Mouse (Mus musculus) heart, embryonic 16.5 days (tissue): ENCODE results near the gene Amz2. TPM values are rescaled to one million over a fixed set of nuclear protein-coding genes. Genes with fewer than 3 reads are reported as not detected.
A peak's percentile ranks its signal among the peaks of the same experiment; 100 is the strongest.

Experiments used
- ATAC-seq: fragments of 200-750 bp; cut with Nextera tagmentation; replicated peaks from 2 replicates; pipeline ENCODE4 v1.8.0; 2017; ENCODE audit warnings: moderate number of reproducible peaks; ENCODE audit not compliant: insufficient read depth, low FRiP score; ENCODE audit errors: extremely low read depth
- H3K27ac ChIP-seq: fragments of 300-500 bp; sonication (generic); 2 replicates; pipeline ENCODE4 v1.5.1; 2014; ENCODE audit warnings: mild to moderate bottlenecking, low read length, control low read depth, moderate library complexity
- H3K27me3 ChIP-seq: fragments of 300-500 bp; sonication (generic); 2 replicates; pipeline ENCODE4 v1.6.1; 2014; ENCODE audit warnings: low read length, mixed read lengths; ENCODE audit not compliant: control insufficient read depth, insufficient read depth
- H3K36me3 ChIP-seq: fragments of 300-500 bp; sonication (generic); 2 replicates; pipeline ENCODE4 v1.6.1; 2014; ENCODE audit not compliant: control insufficient read depth, insufficient read depth
- H3K4me1 ChIP-seq: fragments of 300-500 bp; sonication (generic); 2 replicates; pipeline ENCODE4 v1.6.1; 2014; ENCODE audit warnings: low read length, mixed read lengths; ENCODE audit not compliant: control insufficient read depth, insufficient read depth
- H3K4me2 ChIP-seq: fragments of 300-500 bp; sonication (generic); 2 replicates; pipeline ENCODE4 v1.6.1; 2014; ENCODE audit warnings: low read depth, mild to moderate bottlenecking, control low read depth, low read length
- H3K4me3 ChIP-seq: fragments of 300-500 bp; sonication (generic); 2 replicates; pipeline ENCODE4 v1.5.1; 2014; ENCODE audit warnings: mild to moderate bottlenecking, control low read depth, low read length
- H3K9ac ChIP-seq: fragments of 300-500 bp; sonication (generic); 2 replicates; pipeline ENCODE4 v1.6.1; 2014; ENCODE audit warnings: low read length, control low read depth
- H3K9me3 ChIP-seq: fragments of 300-500 bp; sonication (generic); replicated peaks from 2 replicates; pipeline ENCODE4 v1.6.1; 2016; ENCODE audit warnings: low read length; ENCODE audit not compliant: control insufficient read depth
- WGBS: fragments of 180-500 bp; shearing (Covaris S2); extraction: QIAGEN DNeasy Blood & Tissue Kit; methylation state at CpG from one replicate; pipeline ENCODE4 v1.1.7; 2014; 5-methylcytosine and 5-hydroxymethylcytosine counted together
- polyA plus RNA-seq: library from polyadenylated mRNA; unstranded; fragments of >200 nt; fragmentation: Nextera tagmentation; extraction: Ambion mirVana; gene quantifications from 2 replicates; pipeline ENCODE4 v1.2.1, GENCODE M21; 2015

Gene Amz2
- polyA plus RNA-seq, 1 experiment from 2014 or later: 39.8 TPM

- Histone ChIP-seq H3K27ac (no peak overlapping the region), H3K4me1 (no peaks in the 10 kb centered on the region), H3K27me3 (no peaks in the 10 kb centered on the region), H3K9ac (no peak overlapping the region), H3K4me2 (no peak overlapping the region), H3K9me3 (peaks cover 3% of the 10 kb centered on the region; the same call in 1 of the 2 replicates), H3K36me3 (no peaks in the 10 kb centered on the region), H3K4me3 (no peak overlapping the region)
- ATAC-seq: no peak
- WGBS: 49% methylated on average over 4 of the region's 4 CpGs
Observed at GRCm38 (mm10) chr11:109419461-109419860, 6.3 kb upstream of the Amz2 start.

DNA sequence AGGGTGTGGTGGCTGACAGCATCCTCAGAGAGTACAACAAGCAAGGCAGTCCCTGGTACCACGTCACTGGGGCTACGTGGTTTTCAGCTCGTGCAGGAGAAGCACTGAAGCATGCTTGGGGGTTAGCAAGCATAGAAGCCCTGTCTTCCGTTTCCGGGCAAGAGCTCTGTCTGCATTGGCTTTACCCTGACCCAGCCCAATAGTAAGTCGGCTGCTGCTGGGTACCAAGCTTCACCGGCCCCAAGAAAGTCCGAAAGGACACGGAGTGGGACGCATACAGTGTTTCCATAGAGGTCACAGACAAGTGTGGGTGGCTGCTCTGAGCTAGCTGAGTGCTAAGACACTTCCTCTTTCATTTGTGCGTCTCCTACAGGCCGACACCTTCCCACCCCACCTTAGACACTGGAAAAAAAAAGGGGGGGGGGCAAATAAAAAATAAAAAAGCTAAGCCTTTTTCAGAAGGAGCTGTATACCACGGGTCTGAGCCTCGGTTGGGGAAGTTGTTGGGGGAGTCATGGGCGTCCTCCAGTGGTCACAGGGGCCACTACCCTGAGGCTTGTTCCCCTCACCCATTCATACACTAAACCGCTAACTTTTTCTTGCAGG lies 5.7 kb upstream of the Amz2 start:
- WGBS: 41% methylated on average over 16 of the region's 16 CpGs
- peak; percentile 38; the same call in 1 of the 2 replicates for ATAC-seq
- Histone ChIP-seq H3K4me2 (peak overlapping the region; percentile 31), H3K4me3 (no peak overlapping the region), H3K27ac (no peak overlapping the region), H3K4me1 (no peaks in the 10 kb centered on the region), H3K36me3 (no peaks in the 10 kb centered on the region), H3K27me3 (no peaks in the 10 kb centered on the region), H3K9ac (no peak overlapping the region), H3K9me3 (peaks cover 3% of the 10 kb centered on the region; the same call in 1 of the 2 replicates)

- no peaks in the 10 kb centered on the region for H3K4me1 ChIP-seq
- no peaks in the 10 kb centered on the region for H3K27me3 ChIP-seq
- 77% methylated on average over 14 of the region's 14 CpGs for WGBS
- H3K4me3 ChIP-seq: no peak overlapping the region
- peaks cover 3% of the 10 kb centered on the region; the same call in 1 of the 2 replicates for H3K9me3 ChIP-seq
- ATAC-seq: no peak
- no peak overlapping the region for H3K27ac ChIP-seq
- no peaks in the 10 kb centered on the region for H3K36me3 ChIP-seq
- H3K9ac ChIP-seq: no peak overlapping the region
- peak overlapping the region; percentile 31 for H3K4me2 ChIP-seq
Observed at GRCm38 (mm10) chr11:109420567-109420962, 5.2 kb upstream of the Amz2 start.

- no peaks in the 10 kb centered on the region for H3K27me3 ChIP-seq
- no peaks in the 10 kb centered on the region for H3K4me1 ChIP-seq
- no peak overlapping the region for H3K27ac ChIP-seq
- WGBS: 80% methylated on average over 5 of the region's 5 CpGs
- no peaks in the 10 kb centered on the region for H3K36me3 ChIP-seq
- no peak overlapping the region for H3K4me2 ChIP-seq
- peaks cover 3% of the 10 kb centered on the region; the same call in 1 of the 2 replicates for H3K9me3 ChIP-seq
- ATAC-seq: no peak
- no peak overlapping the region for H3K9ac ChIP-seq
- H3K4me3 ChIP-seq: no peak overlapping the region
Observed at GRCm38 (mm10) chr11:109421205-109421604, 4.5 kb upstream of the Amz2 start.

GRCm38 (mm10) chr11:109422263-109422662 lies 3.5 kb upstream of the Amz2 start:
- Histone ChIP-seq H3K36me3 (no peaks in the 10 kb centered on the region), H3K9me3 (peaks cover 3% of the 10 kb centered on the region; the same call in 1 of the 2 replicates), H3K9ac (no peak overlapping the region), H3K27me3 (no peaks in the 10 kb centered on the region), H3K4me1 (peaks cover 8% of the 10 kb centered on the region), H3K4me2 (no peak overlapping the region), H3K27ac (no peak overlapping the region), H3K4me3 (no peak overlapping the region)
- WGBS: 98% methylated on average over 4 of the region's 4 CpGs
- ATAC-seq: no peak

DNA sequence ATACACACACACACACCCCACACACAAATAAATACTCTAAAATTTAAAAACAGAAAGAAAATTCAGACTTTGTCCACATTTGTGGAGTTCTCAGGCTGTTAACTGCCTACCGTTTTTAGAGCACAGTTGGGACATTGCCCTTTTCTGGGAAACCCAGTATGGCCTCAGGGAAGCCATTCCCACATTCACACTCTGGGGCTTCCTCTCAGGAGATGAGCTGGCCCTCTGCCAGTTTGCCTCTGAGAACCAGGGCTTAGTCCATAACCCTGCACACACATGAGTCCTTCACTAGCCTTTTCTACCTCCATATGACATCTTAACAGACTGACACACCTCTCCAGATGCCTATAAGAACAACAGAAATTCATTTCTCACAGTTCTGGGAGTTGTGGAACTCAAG lies 2.5 kb upstream of the Amz2 start:
- Histone ChIP-seq H3K9ac (no peak overlapping the region), H3K4me1 (peaks cover 8% of the 10 kb centered on the region), H3K27ac (no peak overlapping the region), H3K9me3 (peaks cover 3% of the 10 kb centered on the region; the same call in 1 of the 2 replicates), H3K4me2 (no peak overlapping the region), H3K4me3 (no peak overlapping the region), H3K36me3 (no peaks in the 10 kb centered on the region), H3K27me3 (no peaks in the 10 kb centered on the region)
- 44% methylated on average over 1 of the region's 1 CpGs for WGBS
- ATAC-seq: no peak

- ATAC-seq: no peak
Observed at GRCm38 (mm10) chr11:109426272-109426586, 483 bp downstream of the Amz2 start.

GRCm38 (mm10) chr11:109427353-109427752 lies 1.6 kb downstream of the Amz2 start:
- no peak overlapping the region for H3K27ac ChIP-seq
- H3K4me2 ChIP-seq: no peak overlapping the region
- WGBS: 96% methylated on average over 5 of the region's 5 CpGs
- peaks cover 24% of the 10 kb centered on the region for H3K36me3 ChIP-seq
- ATAC-seq: no peak
- no peak overlapping the region for H3K4me3 ChIP-seq
- H3K9ac ChIP-seq: no peak overlapping the region
- no peaks in the 10 kb centered on the region for H3K27me3 ChIP-seq
- peaks cover 11% of the 10 kb centered on the region for H3K4me1 ChIP-seq
- H3K9me3 ChIP-seq: no peaks in the 10 kb centered on the region

More at GRCm38 (mm10) chr11:109426272-109426586, 483 bp downstream of the Amz2 start:
- Histone ChIP-seq H3K4me1 (peaks cover 8% of the 10 kb centered on the region), H3K4me2 (peak overlapping the region; percentile 80), H3K9ac (peak overlapping the region; percentile 80), H3K27me3 (no peaks in the 10 kb centered on the region), H3K27ac (peak overlapping the region; percentile 79), H3K36me3 (peaks cover 24% of the 10 kb centered on the region), H3K4me3 (peak overlapping the region; percentile 63), H3K9me3 (peaks cover 3% of the 10 kb centered on the region; the same call in 1 of the 2 replicates)
- 0% methylated on average over 11 of the region's 11 CpGs for WGBS

GRCm38 (mm10) chr11:109434233-109434798 lies 8.6 kb downstream of the Amz2 start:
- H3K27ac ChIP-seq: no peak overlapping the region

More at GRCm38 (mm10) chr11:109434233-109434798, 8.6 kb downstream of the Amz2 start:
- Histone ChIP-seq H3K9ac (no peak overlapping the region), H3K27me3 (no peaks in the 10 kb centered on the region), H3K4me1 (peaks cover 5% of the 10 kb centered on the region; the same call in 1 of the 2 replicates), H3K9me3 (no peaks in the 10 kb centered on the region), H3K4me3 (no peak overlapping the region), H3K4me2 (no peak overlapping the region), H3K36me3 (peaks cover 44% of the 10 kb centered on the region)
- no peak for ATAC-seq
- 89% methylated on average over 16 of the region's 16 CpGs for WGBS
